Mouse (Mus musculus): ENCODE measurements around the gene Brpf1. TPM values are rescaled to one million over a fixed set of nuclear protein-coding genes. Genes with fewer than 3 reads are reported as not detected.

Brpf1 gene
- total RNA-seq (2021) = 1 to 10 TPM; 7.8 to 8.3 TPM
- long read RNA-seq, experiment 1, partial matches to known transcripts = 2 of 2 reads
- long read RNA-seq, experiment 1, other reads (novel, unspliced or antisense) = 0 of 2 reads
- long read RNA-seq, experiment 2, partial matches to known transcripts = 5 of 8 reads
- long read RNA-seq, experiment 2, other reads (novel, unspliced or antisense) = 3 of 8 reads

DNA sequence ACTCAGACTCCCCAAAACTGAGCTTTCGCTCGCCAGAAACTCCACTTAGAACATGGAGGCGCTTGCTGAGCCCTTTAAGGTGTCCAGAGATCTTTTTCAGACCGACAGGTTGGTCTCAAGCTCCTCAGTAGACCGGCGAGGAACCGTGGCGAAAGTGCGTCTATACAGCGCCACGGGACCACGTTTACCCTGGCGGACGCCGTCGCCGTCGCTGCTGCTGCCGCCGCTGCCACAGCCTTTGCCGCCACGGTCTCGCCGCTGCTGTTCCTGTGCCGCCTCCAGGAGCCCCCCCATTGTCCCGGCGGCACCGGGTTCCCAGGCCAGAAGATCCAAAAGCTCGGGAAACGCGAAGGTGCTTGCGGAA is at the start of gene Brpf1:
Gene Brpf1, plus strand, starts transcription at position 152 of the 364 bp plus-strand sequence.
- DNase-seq = no peak

DNA sequence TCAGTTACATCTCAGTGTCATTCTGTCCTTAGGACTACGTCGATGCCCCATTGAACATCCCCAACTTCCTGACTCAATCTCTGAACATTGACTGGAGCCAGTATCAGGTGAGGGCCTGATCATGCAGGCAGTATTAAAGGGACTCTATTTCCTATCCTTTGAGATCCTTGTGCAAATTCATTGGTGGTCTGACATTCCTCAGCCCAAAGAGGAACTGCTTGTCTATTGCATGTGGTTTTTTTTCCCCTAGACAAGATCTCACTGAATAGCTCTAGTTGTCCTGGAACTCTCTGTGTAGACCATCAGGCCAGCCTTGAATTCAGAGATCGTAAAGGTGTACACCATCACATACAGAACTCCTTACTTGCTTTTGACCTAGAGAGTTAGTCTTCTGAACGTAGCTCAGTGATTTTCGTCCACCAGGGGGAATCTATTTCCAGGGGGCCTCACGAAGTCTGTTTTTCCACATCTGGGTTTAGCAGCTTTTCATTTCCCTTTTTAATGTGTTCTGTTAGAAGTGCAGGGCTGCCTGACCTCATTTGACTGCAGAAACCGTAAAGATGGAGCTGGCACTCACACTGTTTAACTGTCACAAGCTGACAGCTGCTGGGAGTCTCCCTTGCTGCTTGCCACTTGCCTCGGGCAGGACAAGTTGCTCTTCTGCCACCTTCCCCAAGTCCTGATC is 45.6 kb upstream of the Brpf1 start:
- no peak for DNase-seq

DNA sequence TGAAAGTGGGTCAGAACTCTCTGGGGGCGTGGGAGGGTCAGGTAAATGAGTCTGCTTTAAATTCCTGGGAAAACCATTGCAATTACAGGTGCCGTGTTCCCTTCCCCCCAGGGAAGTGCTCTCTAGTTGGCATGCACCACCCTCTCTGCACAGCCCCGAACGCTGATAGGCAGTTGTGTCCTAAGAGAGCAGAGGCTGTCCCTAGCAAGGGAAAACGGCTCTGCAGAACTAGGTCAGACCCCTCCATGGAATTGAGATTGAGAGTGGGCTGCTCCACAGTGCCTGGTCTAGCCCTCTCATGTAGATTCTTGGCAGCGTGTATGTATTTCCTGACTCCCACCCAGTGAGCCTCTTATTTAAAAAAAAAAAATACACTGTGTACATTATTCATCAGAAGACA is 43.4 kb upstream of the Brpf1 start:
- DNase-seq = no peak

DNA sequence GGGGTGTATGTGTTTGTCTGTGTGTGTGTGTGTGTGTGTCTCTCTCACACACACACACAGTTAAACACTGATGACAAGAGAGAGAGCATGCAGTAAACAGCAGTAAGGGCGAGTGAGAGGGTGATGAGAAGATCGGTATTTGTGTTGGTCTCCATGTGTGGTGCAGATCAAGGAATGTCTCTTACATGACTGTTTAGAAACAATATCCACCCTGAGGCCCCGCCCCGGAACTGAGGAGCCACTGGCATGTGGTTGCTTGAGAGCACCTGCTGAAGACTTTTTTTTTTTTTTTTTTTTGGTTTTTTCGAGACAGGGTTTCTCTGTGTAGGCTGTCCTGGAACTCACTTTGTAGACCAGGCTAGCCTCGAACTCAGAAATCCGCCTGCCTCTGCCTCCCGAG is 42.5 kb upstream of the Brpf1 start:
- no peak for DNase-seq

DNA sequence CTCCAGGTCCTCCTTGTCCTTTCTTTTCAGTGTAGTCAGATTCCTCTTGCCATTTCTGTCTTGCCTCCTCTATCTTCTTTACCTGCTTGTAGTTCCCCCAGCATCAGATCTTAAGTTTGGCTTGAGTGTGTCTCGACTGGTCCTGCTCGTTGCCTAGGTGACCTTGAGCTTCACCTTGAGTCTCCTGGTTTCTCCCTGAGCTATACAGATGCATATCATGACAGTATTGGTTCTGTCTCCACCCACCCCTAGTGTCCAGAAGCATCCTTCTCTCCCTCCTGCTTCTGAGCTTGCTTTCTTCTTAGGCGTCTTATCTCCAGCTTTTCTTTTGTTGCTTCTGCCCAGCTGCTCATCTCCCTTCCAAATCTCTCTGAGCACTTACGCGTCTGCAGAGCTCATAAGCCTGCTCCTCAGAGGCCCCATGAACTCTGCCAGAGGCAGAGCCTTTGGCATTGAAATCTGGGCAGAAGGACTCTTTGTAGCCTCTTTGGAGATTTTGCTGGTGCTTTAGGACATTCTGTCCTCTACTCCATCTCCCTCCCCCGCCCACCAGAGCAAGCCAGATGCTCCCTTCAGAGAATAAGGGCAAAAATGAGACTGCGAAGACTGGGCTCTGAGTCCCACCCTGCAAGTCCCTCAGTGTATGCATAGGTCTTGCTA is 39.8 kb upstream of the Brpf1 start:
- no peak for DNase-seq

DNA sequence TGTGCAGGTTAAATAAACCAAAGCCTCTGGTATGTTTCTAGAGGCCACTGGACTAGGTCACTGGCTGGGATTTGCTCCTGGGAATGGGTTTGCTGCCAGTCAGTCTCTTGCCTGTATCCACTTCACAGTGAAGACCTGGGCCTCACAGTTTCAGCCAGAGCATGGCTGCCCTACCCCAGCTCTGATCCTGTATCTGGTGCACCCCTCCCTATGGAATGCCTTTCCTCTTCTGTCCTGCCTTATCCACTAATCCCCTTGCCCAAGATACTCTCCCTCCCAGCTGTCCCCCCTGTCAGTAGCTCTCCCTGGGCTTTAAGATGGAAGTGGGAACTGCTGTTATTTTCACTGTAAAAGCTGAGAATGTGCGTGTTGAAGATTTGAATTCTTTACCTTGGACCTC is 38.9 kb upstream of the Brpf1 start:
- no peak for DNase-seq

DNA sequence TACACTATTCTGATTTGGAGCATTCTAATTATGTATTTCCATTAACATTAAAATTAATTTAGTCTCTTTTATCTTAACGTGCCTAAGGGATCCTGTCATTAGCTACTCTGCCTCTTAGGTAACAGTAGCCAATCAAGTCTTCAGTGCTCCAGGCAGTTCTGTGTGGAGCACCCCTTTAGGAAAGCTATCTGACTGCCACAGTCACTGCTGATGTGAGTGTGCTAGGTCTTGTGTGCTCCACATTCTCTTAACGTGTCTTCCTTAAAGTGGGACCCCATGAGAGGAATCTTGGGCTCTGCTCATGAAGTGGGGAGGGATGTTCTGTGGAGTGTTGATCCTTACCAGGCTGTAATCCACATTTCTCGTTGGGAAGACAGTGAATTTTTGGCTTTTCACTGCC is 34.6 kb upstream of the Brpf1 start:
- no peak for DNase-seq

DNA sequence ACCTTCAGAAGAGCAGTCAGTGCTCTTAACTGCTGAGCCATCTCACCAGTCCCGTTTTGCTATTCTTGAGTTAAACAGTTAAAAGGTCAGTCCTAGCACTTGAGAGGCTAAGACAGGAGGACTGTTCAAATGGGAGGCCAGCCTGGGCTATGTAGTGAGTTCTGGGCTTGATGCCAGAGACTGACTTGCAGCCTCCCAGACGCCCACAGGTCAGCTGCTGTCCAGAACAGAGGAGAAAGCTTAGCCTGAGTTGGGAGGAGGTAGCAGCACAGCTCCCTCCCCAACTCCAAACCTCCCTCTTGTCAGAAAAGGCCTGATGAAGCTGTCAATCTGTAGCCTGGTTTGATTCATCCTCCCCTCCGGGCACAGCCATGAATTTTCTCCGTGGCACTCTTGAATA is 30.1 kb upstream of the Brpf1 start:
- DNase-seq = no peak

DNA sequence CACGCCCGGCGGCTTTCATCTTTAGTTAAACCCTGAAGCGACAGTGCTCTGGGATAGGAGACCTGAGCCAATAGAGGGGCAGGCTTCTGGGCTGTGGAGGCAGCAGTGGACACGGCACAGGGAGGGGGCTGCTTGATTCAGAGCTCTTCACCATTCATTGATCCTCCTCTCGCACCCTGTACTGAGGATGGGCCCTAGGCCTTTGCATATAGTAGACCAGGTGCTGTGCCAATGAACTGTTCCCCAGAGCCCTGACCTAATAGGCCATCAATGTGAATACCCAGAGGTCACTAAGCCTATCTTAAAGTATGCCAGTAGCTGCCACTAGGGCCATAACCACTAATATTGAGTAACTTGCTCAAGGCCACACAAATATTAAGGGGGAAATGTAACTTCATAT is 25.3 kb upstream of the Brpf1 start:
- DNase-seq = no peak

DNA sequence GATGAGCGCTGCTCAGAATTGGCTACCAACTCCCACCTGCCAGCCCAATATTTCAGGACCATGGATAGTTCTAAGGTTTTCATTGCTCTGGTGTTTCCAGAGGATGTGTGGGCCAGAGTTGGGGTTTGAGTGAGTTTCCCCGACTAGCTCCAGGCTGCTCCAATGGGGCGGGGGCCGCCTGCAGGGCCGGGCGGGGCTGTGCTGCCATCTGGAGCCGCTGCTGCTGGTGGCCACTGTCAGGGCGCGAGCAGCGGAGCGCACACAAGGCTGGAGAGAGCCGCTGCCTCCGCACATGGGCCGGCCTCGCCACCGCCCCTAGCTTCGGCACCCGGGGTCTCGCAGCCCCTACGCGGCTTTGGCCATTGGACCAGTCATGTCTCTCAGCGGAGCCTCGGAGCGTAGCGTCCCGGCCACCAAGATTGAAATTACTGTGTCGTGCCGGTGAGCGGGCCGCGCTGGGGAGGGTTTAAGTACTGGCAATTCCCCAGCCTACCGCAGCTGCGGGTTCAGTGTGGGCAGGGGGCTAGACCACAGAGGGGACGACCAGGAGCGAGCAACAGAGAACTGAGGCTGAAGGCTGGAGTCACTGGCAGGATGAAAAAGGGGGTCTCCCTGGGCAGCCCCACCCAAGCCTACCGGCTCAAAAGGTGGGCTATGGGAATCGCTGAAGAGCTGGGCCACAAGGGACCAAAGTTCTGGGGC is 24.7 kb upstream of the Brpf1 start, which contains the start of gene Cpne9:
Gene Cpne9, plus strand, starts transcription at position 207 of the 702 bp plus-strand sequence.
- DNase-seq = no peak

DNA sequence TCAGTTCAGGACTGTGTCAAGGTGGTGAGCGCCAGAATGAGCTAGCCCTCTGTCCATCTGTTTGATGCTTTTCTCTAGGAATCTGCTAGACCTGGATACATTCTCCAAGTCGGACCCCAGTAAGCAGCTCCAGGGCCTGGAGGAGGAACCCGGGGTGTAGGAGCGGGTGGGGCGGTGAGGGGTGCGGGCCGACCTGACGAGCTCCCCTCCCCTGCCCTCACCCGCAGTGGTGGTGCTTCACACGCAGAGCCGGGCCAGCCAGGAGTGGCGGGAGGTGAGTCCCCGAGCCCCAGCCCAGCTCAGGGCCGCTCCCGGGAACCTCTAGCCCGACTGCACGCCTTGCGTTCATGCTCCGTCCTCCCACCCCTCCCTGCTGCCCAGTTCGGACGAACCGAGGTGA is 24.0 kb upstream of the Brpf1 start:
- no peak for DNase-seq

DNA sequence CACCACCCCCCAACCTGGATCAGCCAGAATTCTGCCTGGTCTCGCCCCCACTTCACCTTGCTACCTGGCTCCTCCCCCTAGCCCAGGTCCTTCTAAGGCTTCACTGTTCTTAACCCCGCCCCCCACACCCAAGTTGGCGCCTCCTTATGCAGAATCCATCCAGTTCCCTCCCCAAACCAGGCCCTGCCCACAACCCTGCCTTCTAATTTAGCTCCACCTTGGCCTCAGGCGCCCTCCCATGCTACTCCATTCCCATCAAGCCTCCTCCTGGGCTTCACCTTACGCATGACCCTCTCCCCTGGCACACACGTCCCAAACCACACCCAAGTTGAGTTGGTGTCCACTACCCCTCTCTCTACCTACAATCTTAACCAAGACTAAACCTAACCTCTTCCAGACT is 23.4 kb upstream of the Brpf1 start:
- no peak for DNase-seq

DNA sequence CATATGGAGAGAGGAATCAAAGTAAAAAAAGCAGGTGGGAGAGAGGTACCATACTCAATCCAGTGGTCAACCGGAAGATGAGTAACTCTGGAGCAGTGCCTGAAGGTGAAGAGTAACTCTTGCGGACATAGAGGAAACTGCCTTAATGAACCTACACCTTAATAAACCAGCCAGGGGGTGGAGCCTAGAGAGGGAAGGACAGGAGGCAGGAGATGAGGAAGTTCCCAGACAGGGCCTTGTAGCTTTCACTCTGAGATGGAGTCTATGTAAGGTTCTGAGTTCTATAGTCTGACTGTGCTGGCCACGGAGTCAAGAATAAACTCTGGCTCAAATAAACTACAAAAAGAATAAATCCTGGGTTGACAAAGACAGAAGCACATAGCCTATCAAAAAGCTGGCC is 22.0 kb upstream of the Brpf1 start:
- no peak for DNase-seq

DNA sequence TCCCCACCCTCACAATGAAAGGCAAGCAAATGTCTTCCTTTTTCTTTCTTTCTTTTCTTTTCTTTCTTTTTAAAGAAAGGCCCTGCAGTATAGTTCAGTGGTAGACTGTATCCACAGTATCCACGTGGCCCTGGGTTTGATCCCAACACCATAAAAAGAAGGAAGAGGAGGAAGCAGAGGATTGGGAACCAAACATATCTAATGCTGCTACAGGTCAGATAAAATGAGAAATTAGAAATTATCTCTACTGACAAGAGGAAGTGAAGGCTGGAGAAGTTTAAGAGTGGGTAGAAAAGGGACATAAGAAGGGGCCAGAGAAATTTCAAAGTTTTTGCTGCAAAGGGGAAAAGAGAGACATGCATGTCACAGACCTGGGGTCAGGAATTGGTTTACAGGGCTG is 20.6 kb upstream of the Brpf1 start:
- DNase-seq = no peak

DNA sequence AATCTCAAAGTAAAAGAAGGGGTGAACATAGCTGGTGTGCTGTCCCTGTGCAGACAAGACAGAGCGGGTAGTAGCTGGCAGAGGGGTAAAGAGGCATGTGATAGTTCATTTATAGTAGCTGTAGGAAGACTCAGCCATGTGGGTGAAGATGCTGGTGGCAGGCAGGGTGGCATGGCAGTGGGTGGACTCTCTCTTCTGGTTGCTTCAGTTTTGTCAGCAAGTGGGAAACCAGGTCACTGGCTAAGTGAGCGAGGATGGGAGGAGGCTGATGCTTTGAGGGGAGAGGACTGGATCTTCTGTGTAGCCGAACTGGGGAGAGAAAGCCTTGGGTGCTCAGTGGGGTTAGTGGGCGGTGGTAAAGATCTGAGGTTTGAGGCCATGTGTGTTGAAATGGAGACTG is 19.7 kb upstream of the Brpf1 start:
- no peak for DNase-seq

DNA sequence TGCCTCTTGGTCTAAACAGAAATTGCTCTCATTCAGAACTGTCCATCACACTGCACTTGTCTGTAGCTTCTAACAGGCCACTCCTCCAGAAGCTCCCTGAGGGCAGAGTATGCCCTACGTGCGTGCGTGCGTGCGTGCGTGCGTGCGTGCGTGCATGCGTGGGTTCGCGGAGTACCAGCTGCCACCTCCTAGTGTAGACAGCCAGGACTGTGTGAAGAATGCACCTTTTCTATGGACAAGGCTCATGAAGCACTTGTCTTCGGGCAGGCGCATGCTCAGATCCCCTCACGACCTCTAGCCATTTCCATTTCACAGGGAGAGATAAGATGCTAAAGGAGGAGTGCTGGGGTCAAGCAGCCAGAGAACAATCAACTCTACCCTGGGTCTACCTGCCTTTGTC is 17.6 kb upstream of the Brpf1 start:
- no peak for DNase-seq

DNA sequence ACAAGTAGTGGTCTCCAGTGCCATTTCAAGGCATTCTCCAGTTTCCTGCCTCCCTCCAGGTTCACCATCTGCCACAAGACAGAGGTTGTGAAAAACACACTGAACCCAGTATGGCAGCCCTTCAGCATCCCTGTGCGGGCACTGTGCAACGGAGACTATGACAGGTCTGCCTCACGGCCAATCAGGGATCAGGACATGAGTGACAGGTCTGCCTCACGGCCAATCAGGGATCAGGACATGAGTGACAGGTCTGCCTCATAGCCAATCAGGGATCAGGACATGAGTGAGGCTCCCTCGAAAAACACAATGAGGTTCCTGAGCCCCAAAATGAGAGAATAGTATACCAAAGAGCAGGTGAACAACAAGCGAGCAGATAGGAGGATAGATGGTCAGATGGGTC is 16.6 kb upstream of the Brpf1 start:
- no peak for DNase-seq

DNA sequence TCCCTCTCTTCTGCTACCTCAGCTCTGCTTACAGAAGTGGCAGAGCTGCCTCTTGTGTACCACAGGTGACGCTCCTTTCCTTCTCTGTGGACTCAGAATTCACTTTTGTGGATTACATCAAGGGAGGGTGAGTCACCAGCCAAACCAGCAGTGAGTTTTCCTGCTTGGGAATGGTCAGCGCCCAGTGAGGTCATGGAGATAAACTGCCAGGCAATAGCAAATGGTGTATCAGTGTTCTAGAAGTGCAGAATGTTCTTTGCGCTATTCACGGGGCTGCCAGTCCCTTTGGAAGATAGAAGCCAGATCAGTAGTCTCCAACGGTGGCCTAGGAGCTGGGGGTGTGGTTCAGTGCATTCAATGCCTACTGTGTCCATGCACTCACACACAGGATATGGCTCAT is 14.0 kb upstream of the Brpf1 start:
- no peak for DNase-seq

DNA sequence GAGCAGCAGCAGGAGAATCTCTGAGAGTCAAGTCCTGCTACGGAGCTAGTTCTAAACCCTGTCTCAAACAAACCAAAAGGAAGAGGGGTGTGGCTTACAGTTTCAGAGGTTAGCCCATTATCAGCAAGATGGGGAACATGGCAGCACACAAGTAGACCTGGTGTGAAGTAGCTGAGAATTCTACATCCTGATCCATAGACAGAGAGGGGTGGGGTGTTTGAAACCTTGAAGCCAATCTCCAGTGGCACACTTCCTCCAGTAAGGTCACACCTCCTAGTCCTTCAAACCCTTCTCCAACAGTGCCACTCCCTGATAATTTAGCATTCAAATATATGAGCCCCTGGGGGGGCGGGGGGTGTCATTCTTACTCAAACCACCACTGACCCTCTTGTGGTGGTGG is 10.9 kb upstream of the Brpf1 start:
- no peak for DNase-seq

DNA sequence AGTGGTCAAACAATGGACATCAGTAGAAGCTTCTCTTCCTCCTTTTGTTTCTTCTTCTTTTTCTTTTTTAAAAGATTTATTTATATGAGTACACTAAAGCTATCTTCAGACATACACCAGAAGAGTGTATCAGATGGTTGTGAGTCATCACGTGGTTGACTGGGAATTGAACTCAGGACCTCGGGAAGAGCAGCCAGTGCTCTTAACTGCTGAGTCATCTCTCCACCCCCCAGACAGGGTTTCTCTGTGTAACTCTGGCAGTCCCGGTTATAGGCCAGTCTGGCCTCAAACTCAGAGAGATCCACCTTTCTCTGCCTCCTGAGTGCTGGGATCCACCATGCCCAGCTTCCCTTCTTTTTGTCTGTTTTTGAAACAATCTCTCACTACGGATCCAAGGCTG is 10.3 kb upstream of the Brpf1 start:
- no peak for DNase-seq

DNA sequence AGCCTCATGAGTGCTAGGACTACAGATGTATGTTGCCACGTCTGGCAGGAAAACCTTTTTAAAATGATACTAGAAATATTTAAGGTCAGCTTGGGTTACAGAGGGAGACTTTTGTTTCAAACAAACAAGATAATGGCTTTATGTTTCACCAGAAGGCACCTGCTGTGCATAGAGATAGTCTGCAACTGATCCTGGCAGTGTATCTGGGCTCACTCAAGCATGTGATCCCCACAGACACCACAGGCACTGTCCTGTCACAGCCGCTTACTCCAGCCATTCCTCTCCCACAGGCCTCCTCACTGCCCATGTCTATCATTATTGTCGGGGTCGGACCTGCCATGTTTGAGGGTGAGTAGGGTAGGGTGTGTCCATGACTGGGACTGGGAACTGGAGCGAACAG is 5.6 kb upstream of the Brpf1 start:
- no peak for DNase-seq

DNA sequence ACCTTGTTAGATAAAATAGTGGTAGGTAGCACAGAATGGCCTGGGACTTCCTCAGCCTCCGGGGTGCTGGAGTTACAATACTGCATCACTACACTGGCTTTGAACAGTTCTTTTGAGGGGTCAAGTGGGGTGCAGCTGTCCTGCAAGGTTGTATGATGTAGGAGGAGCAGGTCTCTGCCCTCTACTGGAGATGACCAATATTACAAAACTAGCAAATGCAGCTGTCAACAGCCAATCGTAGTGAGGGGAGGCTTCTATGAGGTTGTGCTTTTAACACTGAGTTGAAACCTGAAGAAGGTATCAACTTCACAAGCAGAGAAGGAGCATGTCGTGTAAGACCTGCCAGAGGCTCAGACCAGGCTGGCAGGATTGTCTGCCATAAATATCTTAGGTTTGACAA is 4.7 kb upstream of the Brpf1 start:
- no peak for DNase-seq

DNA sequence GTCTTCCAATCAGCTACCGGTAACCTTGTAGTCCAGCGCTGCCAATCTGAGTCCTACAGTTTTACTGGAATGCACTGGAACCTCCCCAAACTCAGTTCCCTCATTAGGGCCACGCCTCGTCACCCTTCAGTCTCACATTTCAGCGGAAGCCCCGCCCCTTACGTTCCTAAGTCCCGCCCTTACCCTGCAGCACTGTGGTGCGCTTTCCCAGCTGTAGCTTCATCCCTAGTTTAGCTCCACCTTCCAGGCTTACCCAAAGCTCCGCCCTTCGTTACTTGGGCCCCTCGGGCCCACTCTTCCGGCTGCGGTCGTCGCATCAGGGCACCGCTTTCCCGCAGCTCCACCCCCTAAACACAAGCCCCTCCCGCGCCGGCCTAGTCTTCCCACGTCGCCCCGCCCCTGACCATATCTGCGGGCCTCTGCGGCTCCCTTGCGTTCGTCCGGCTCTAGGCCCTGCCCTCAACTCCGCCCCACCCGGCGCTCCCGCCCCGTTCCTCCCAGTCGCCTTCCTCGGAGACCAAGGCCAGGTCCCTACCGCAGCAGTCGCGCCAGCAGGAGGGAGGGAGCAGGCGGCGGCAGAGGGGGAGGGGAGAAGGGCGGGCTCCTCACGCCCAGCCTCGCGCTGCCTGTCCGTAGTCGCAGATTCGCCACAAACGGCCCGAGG is 483 bp upstream of the Brpf1 start:
- DNase-seq = peak; percentile 100
